Mouse (Mus musculus) liver, embryonic 14.5 days (tissue): ENCODE results near the gene Aox4.

Experiments
- CTCF ChIP-seq: IDR thresholded peaks from 2 replicates; pipeline ENCODE4 v1.5.1; 2016; ENCODE audit warnings: antibody characterized with exemption, low read depth, control low read depth
- EP300 ChIP-seq: IDR thresholded peaks from 2 replicates; pipeline ENCODE4 v1.6.1; 2016; ENCODE audit warnings: antibody characterized with exemption, low read depth

GRCm38 (mm10) chr1:58303726-58304125 lies 93.5 kb downstream of the Aox4 start:
- TF ChIP-seq CTCF: no peak
- TF ChIP-seq EP300: no peak
